Mouse (Mus musculus) intestine, postnatal 0 days (tissue): ENCODE measurements around the gene Dhrs4. TPM values are rescaled to one million over a fixed set of nuclear protein-coding genes. Genes with fewer than 3 reads are reported as not detected.

ENCODE experiments used
- ATAC-seq: fragments of 200-750 bp; cut with Nextera tagmentation; 2 replicates; pipeline ENCODE4 v1.8.0; 2017; ENCODE audit warnings: mild to moderate bottlenecking, moderate TSS enrichment, moderate library complexity
- H3K27ac ChIP-seq: fragments of 300-500 bp; sonication (generic); 2 replicates; pipeline ENCODE4 v1.5.1; 2014; ENCODE audit warnings: mild to moderate bottlenecking, low read depth, low read length, moderate library complexity
- H3K27me3 ChIP-seq: fragments of 300-500 bp; sonication (generic); replicated peaks from 2 replicates; pipeline ENCODE4 v1.6.1; 2014; ENCODE audit warnings: low read length, mixed read lengths; ENCODE audit not compliant: control insufficient read depth, insufficient read depth
- H3K36me3 ChIP-seq: fragments of 300-500 bp; sonication (generic); 2 replicates; pipeline ENCODE4 v1.6.1; 2014; ENCODE audit warnings: mild to moderate bottlenecking, moderate library complexity; ENCODE audit not compliant: control insufficient read depth, insufficient read depth
- H3K4me1 ChIP-seq: fragments of 300-500 bp; sonication (generic); replicated peaks from 2 replicates; pipeline ENCODE4 v1.6.1; 2014; ENCODE audit warnings: antibody characterized with exemption, low read length, mixed read lengths; ENCODE audit not compliant: control insufficient read depth, insufficient read depth
- H3K4me2 ChIP-seq: fragments of 300-500 bp; sonication (generic); replicated peaks from 2 replicates; pipeline ENCODE4 v1.6.1; 2014; ENCODE audit warnings: low read depth, mild to moderate bottlenecking, moderate library complexity
- H3K4me3 ChIP-seq: fragments of 300-500 bp; sonication (generic); 2 replicates; pipeline ENCODE4 v1.5.1; 2014; ENCODE audit warnings: low read depth, low read length
- H3K9ac ChIP-seq: fragments of 300-500 bp; sonication (generic); 2 replicates; pipeline ENCODE4 v1.6.1; 2014; ENCODE audit warnings: mild to moderate bottlenecking, low read depth, low read length
- H3K9me3 ChIP-seq: fragments of 300-500 bp; sonication (generic); 2 replicates; pipeline ENCODE4 v1.6.1; 2016; ENCODE audit warnings: mixed run types; ENCODE audit not compliant: control insufficient read depth
- CTCF ChIP-seq: sonication (generic); IDR thresholded peaks from 2 replicates; pipeline ENCODE4 v1.5.1; 2016; ENCODE audit warnings: low read depth, mild to moderate bottlenecking, control low read depth, antibody characterized with exemption, moderate library complexity
- WGBS: fragments of 180-500 bp; shearing (Covaris S2); extraction: QIAGEN DNeasy Blood & Tissue Kit; methylation state at CpG from one replicate; pipeline ENCODE4 v1.1.7; 2014; 5-methylcytosine and 5-hydroxymethylcytosine counted together
- polyA plus RNA-seq: library from polyadenylated mRNA; unstranded; fragments of >200 nt; fragmentation: Nextera tagmentation; extraction: Ambion mirVana; gene quantifications from 2 replicates; pipeline ENCODE4 v1.2.1, GENCODE M21; 2015

Gene Dhrs4
- polyA plus RNA-seq, result 130 and 133 TPM in 2 replicates

GRCm38 (mm10) chr14:55478651-55479599 lies at the start of gene Dhrs4:
Gene Dhrs4 (plus strand): TSS chr14:55478758.
- WGBS, result under 1% methylated on average over 38 of the region's 38 CpGs
- peak within 1 kb of the TSS; percentile 66 for H3K9ac ChIP-seq
- peaks cover 19% of the 10 kb centered on the region; the same call in 1 of the 2 replicates for H3K36me3 ChIP-seq
- H3K4me1 ChIP-seq, result no peaks in the 10 kb centered on the region
- peak within 1 kb of the TSS; percentile 57 for H3K4me3 ChIP-seq
- H3K9me3 ChIP-seq, result no peaks in the 10 kb centered on the region
- peak within 1 kb of the TSS; percentile 90 for H3K27ac ChIP-seq
- peak; percentile 88 for TF ChIP-seq CTCF
- H3K4me2 ChIP-seq, result peak within 1 kb of the TSS; percentile 72
- no peaks in the 10 kb centered on the region for H3K27me3 ChIP-seq
- peak; percentile 93 for ATAC-seq

DNA sequence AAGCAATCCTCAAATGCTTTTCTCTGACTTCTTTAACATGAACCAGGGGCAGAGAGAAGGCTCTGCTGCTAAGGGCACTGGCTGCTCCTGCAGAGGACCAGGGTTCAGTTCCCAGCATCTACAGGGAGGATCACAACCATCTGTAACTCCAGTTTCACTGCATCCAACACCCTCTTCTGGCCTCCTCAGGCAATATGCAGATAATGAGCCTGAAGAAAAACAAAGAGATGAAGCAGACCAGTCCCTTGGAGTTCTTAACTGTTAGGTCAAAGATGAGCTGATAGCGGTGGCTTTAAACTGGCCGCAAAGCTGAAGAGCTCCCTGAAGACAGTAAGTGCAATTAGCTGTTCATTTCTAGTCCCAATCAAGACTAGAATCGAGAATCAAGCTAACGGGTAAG lies 48.3 kb upstream of the Dhrs4 start:
- H3K4me1 ChIP-seq, result no peaks in the 10 kb centered on the region
- no peaks in the 10 kb centered on the region for H3K27me3 ChIP-seq
- no peak overlapping the region for H3K4me3 ChIP-seq
- no peak overlapping the region for H3K27ac ChIP-seq
- no peaks in the 10 kb centered on the region for H3K36me3 ChIP-seq
- no peak for TF ChIP-seq CTCF
- H3K4me2 ChIP-seq, result no peak overlapping the region
- no peak overlapping the region for H3K9ac ChIP-seq
- WGBS, result 60% methylated on average over 4 of the region's 4 CpGs
- no peaks in the 10 kb centered on the region for H3K9me3 ChIP-seq
- ATAC-seq, result no peak

DNA sequence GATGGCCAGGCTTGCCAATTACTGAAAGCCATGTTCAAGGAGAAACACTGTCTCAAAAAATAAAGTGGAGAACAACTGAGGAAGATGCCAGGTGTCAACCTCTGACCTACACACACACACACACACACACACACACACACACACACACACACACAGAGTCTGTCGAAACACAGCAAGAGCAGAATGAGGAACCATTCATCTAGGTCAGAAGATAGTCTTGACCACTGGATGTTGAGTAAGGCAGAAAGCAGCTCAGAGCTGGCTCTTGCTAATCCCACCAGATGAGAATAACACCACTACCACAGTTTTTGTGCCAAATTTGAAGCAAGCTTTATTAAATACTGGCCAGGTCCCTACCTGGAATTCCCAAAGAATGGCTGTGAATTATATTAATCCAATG lies 45.5 kb upstream of the Dhrs4 start:
- no peaks in the 10 kb centered on the region for H3K36me3 ChIP-seq
- WGBS, result 86% methylated on average over 1 of the region's 1 CpGs
- H3K27me3 ChIP-seq, result no peaks in the 10 kb centered on the region
- ATAC-seq, result no peak
- no peak overlapping the region for H3K27ac ChIP-seq
- H3K4me2 ChIP-seq, result no peak overlapping the region
- TF ChIP-seq CTCF, result no peak
- no peak overlapping the region for H3K4me3 ChIP-seq
- no peaks in the 10 kb centered on the region for H3K4me1 ChIP-seq
- H3K9me3 ChIP-seq, result no peaks in the 10 kb centered on the region
- no peak overlapping the region for H3K9ac ChIP-seq

DNA sequence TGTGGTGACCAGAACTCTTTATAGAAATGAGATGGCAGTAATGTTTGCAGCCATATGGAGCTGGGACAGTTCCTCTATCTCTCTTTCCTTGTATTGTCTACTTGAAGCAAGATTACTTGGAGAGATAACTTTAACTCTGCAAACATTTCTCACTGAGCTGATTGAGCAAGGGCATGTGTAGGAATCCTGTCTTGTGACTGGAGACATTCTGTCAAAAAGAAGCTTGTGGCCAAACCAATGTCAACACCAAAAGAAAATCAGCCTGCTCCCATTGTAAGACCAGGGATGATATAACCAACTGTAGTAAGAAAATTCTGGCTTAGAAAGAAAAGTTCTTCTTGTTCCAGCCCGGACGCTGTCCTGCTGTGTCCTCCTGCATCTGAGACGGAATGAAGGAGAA lies 43.7 kb upstream of the Dhrs4 start:
- 88% methylated on average over 3 of the region's 3 CpGs for WGBS
- H3K27ac ChIP-seq, result no peak overlapping the region
- H3K27me3 ChIP-seq, result no peaks in the 10 kb centered on the region
- H3K4me3 ChIP-seq, result no peak overlapping the region
- H3K9ac ChIP-seq, result no peak overlapping the region
- no peaks in the 10 kb centered on the region for H3K36me3 ChIP-seq
- H3K4me1 ChIP-seq, result no peaks in the 10 kb centered on the region
- no peak for TF ChIP-seq CTCF
- no peak overlapping the region for H3K4me2 ChIP-seq
- no peak for ATAC-seq
- no peaks in the 10 kb centered on the region for H3K9me3 ChIP-seq

GRCm38 (mm10) chr14:55437118-55437517 lies 41.4 kb upstream of the Dhrs4 start:
- WGBS, result 89% methylated on average over 8 of the region's 8 CpGs
- ATAC-seq, result no peak
- no peak overlapping the region for H3K4me2 ChIP-seq
- no peaks in the 10 kb centered on the region for H3K9me3 ChIP-seq
- H3K27me3 ChIP-seq, result no peaks in the 10 kb centered on the region
- no peak overlapping the region for H3K4me3 ChIP-seq
- no peak overlapping the region for H3K9ac ChIP-seq
- H3K36me3 ChIP-seq, result no peaks in the 10 kb centered on the region
- H3K27ac ChIP-seq, result no peak overlapping the region
- no peak for TF ChIP-seq CTCF
- no peaks in the 10 kb centered on the region for H3K4me1 ChIP-seq

GRCm38 (mm10) chr14:55438193-55438784 lies 40.3 kb upstream of the Dhrs4 start:
- H3K4me2 ChIP-seq, result no peak overlapping the region
- H3K36me3 ChIP-seq, result no peaks in the 10 kb centered on the region
- no peak for ATAC-seq
- peak; percentile 91 for TF ChIP-seq CTCF
- no peak overlapping the region for H3K4me3 ChIP-seq
- H3K27me3 ChIP-seq, result no peaks in the 10 kb centered on the region
- no peaks in the 10 kb centered on the region for H3K4me1 ChIP-seq
- WGBS, result 33% methylated on average over 6 of the region's 6 CpGs
- no peak overlapping the region for H3K9ac ChIP-seq
- no peak overlapping the region for H3K27ac ChIP-seq
- no peaks in the 10 kb centered on the region for H3K9me3 ChIP-seq
